Mouse (Mus musculus) olfactory bulb, adult 2 months (tissue): ENCODE results near the gene Auts2.

ENCODE experiments used
- CTCF ChIP-seq: fragments of 200-500 bp; IDR thresholded peaks from 2 replicates; pipeline ENCODE4 v1.5.1; 2012; ENCODE audit warnings: low read depth, mild to moderate bottlenecking, low read length, moderate library complexity; ENCODE audit not compliant: insufficient read depth
- POLR2A ChIP-seq: fragments of 200-500 bp; IDR thresholded peaks from 2 replicates; pipeline ENCODE4 v1.6.1; 2012; ENCODE audit warnings: mild to moderate bottlenecking, low read depth, low read length, moderate library complexity; ENCODE audit not compliant: insufficient read depth

- TF ChIP-seq POLR2A (no peak), CTCF (no peak)
Measured at GRCm38 (mm10) chr5:132140816-132141215, 402.3 kb downstream of the Auts2 start.
